Mouse (Mus musculus): ENCODE data around the gene Pknox2. TPM values are rescaled to one million over a fixed set of nuclear protein-coding genes. Genes with fewer than 3 reads are reported as not detected.

Gene Pknox2
- total RNA-seq, 2 experiments from 2014 or later = 29.3 to 41.2 TPM

DNA sequence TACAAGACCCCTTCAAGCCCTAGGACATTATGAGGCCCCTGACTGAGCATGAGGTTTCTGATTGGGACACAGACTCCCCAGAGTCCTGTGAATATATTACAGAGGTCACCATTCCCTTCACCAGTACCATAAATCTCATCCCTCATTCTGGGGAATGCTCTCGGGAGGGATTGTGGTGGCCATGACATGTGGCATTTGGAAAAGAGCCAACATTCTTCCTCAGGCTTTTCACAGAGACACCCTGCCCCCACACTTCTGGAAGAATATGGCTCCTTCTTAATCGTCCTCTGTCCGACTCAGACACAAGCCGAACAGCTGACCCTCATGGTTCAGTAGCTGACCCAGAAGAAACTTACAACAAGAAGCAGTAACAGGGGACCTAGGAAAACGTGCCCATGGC lies 139.1 kb downstream of the Pknox2 start:
- no peak for DNase-seq (ENCODE audit: extremely low spot score in 1 of 2, low spot score in 1 of 2)

DNA sequence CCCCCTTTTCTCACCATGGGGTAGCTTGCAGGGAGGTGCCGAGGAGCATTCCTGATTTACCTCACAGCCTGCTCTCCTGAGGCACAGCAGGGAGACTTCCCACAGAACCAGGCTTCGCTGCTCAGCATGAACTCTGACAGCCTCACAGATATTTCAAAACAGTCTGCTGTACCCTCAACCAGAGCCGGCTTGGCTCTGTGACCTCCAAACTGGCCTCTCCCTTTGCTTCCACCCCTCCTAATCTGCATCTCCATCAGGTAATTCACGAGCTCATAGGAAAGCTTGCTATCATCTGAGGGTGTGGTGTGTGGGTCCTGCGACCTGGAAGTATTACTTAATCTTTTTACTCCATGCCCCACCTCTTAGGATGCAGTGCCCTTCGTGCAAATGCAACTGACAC lies 142.5 kb downstream of the Pknox2 start:
- DNase-seq (ENCODE audit: extremely low spot score in 1 of 2, low spot score in 1 of 2) = no peak

DNA sequence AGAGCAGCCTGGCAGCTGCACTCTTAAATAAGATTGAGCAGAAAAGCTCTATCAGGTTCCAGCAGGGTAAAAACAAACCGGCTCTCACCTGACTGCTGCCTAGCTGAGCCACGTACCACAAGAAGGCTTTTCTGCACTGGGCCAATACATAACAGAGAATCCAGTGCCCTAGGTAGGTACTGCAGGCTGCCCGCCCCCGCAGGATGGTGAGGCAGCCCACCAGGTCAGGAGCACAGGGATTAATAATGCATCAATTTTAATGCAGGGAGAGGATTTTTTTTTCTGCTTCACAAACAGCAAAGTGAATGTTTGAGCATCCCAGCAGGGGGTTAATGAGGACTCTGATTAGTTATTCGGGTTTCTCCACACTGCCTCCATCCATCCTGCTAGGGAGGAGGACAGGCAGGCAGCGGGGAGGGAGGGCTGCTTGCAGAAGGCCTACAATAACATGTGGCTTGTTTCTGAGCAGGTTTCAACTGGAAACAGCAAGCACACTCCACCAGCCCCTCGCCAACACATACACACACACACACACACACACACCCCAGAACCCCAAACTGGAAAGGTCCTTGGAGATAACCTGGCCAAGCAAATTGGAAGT lies 145.2 kb downstream of the Pknox2 start:
- no peak for DNase-seq (ENCODE audit: extremely low spot score in 1 of 2, low spot score in 1 of 2)

DNA sequence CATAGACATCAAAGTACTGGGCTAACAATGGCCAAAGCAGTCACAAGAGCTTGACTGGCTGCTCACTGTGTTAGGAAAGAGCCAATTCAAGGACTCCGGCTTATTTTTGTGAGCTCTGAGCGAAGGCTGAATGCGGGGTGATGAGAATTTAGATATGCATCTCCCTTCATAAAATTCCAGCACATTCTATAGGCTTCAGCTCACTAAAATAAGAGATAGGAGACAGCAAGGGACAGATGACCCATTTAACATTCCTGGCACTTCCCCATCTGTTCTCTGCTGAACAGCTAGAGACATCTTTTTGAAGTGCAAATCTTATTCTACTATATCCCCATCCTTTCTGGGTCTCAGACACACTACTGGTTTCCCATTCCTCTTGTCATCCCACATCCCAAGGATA lies 147.8 kb downstream of the Pknox2 start:
- DNase-seq (ENCODE audit: extremely low spot score in 1 of 2, low spot score in 1 of 2) = no peak

DNA sequence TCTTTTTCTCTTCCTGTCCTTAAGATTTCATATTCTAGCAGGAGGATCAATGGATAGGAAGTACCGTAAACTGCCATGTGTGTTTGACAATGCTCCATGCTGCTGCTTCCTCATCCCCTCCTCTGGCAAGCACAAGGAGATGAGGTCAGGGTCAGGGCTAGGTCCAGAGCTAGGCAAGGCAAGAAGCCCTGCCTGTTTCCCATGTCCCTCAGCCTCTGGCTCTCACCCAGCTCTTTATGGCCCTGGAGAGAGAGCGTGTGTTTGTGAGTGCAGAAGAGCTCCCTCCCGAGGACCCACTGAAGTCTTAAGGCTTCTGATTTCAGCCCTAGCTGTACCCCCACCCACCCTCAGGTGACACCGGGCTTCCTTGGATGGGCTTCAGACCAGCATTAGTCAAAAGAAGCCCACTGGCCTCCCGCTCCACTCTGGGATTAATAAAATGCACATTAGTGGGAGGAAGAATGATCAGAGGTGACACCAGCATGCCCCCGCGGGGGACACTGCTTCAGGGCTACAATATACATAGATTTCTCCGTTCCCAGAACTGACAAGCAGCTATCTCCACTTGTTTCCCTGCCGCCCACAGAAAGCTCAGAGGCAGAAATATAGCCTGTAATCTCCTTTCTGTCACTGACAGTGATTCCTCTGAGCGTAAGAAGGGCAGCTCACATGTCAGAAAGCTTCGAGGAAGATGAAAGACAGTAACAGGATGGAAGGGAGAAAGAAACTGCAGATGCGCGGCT lies 156.4 kb downstream of the Pknox2 start:
- DNase-seq (ENCODE audit: extremely low spot score in 1 of 2, low spot score in 1 of 2) = no peak

DNA sequence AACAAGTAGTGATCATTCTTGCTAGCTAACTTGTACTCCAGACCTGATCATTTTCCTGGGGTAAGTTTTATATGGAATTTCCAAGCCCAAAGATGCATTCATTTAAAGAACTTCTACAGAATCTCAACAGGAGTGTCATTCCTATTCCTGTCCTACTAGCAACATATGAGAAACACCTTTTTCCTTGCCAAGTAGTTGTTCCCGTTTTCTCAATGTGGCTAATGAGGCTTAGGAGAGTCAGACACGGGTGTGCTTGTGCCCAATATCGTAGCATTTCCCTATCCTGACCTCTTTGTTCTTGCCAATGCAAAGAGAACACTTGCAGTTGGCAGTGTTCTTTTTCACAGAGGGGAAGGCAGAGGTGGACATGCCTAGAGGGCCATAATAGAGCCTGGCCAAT lies 157.2 kb downstream of the Pknox2 start:
- DNase-seq (ENCODE audit: extremely low spot score in 1 of 2, low spot score in 1 of 2) = no peak

- no peak for DNase-seq (ENCODE audit: extremely low spot score in 1 of 2, low spot score in 1 of 2)
These were observed 162.0 kb downstream of the Pknox2 start for GRCm38 (mm10) chr9:36985233-36985632.

DNA sequence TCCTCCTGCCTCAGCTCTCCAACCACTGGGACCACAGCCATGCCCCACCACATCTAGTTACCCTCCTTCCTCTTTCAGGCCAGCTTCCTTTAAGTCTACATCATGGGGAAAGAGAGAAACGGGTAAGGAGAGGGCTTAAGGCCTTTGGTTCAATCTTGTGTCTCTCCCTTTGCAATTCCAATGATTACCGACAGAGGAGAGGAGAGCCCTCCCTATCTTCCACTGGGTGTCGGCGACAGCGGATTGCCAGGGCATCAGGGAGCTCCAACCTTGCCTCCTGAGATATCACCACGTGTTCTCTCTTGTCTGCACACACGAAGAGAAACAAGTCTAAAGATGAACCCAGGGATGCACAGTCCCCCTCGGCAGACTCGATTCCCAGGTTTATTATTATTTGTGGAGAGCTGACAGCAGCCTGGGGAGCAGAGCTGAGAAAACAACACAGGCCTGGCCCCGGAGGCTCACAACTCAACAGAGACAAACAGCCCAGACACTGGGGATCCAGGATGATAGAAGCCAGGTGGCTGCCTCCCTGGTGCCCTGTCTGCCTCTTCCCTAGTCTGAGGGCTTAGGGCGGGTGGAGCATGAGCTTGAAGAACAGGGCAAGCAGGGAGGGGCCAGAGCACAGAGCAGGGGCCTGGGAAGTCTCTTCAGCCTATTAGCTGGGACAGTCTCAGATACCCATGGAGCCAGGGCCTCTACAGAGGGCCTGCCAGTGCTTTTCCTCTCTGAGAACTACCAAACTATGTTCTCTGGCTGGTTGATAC lies 170.4 kb downstream of the Pknox2 start:
- no peak for DNase-seq (ENCODE audit: extremely low spot score in 1 of 2, low spot score in 1 of 2)

- DNase-seq (ENCODE audit: extremely low spot score in 1 of 2, low spot score in 1 of 2) = peak in 1 of 2 experiments; percentile 64
These were observed 173.6 kb downstream of the Pknox2 start for GRCm38 (mm10) chr9:36973486-36974227.

- no peak for DNase-seq (ENCODE audit: extremely low spot score in 1 of 2, low spot score in 1 of 2)
These were observed 175.1 kb downstream of the Pknox2 start for GRCm38 (mm10) chr9:36972089-36972488.

GRCm38 (mm10) chr9:36971066-36971465 lies 176.1 kb downstream of the Pknox2 start:
- DNase-seq (ENCODE audit: extremely low spot score in 1 of 2, low spot score in 1 of 2) = no peak

DNA sequence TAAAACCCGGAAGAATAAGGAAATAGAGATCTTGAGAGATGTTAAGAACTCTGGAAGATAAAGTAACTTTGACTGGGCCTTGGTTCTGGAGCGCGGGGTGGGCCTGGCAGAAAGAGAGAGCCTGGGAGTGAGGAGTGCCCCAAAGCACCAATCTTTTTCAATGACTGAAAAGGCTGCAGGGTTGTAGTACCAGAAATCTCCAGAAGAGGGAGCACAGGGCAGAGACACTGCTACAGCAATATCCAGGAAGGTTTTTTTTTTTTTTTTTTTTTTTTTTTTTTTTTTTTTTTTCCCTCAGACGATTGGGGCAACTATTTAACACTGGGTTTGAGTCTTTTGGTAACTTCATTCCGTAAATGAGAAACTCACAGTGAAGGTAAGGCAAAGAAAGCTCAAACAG lies 176.6 kb downstream of the Pknox2 start:
- DNase-seq (ENCODE audit: extremely low spot score in 1 of 2, low spot score in 1 of 2) = peak; percentile 74 to 97

DNA sequence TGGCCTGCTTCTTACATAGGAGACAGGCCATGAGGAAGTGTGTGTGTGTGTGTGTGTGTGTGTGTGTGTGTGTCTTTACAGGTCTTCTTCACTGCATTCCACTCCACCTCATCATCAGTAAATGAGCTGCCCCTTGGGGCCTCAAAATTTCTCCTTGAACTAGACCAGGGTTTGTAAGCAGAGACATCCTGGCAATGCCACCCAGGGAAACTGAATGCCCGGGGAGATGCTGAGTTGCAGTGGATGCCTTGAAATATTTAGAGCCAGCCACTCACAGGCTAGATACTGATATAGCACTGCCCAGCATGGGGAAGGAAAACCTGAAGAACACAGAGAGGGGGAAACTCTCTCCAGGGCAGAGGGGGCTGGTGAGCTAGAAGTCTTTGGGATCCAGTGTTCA lies 178.1 kb downstream of the Pknox2 start:
- DNase-seq (ENCODE audit: extremely low spot score in 1 of 2, low spot score in 1 of 2) = no peak

- DNase-seq (ENCODE audit: extremely low spot score in 1 of 2, low spot score in 1 of 2) = peak in 1 of 2 experiments; percentile 44
These were observed 178.5 kb downstream of the Pknox2 start for GRCm38 (mm10) chr9:36968713-36969112.

DNA sequence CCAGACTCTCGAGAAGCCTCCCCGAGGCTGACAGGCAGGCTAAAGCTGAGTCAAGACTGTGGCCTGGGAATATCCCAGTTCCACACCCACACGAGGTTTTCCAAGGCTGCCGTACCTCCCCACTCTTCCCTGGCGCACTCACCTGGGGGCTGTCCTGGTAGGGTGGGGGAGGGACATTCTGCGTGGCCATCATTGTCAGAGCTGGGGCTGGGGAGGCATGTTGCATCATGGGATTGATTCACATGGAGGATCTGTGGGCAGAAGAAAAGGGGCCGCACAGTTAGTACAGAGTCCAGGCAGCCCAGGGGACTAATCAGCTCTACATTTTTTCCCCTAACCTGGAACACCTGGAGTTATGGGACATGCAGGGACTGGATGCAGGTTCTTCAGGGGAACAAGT lies 179.0 kb downstream of the Pknox2 start:
- no peak for DNase-seq (ENCODE audit: extremely low spot score in 1 of 2, low spot score in 1 of 2)

GRCm38 (mm10) chr9:36965720-36966119 lies 181.5 kb downstream of the Pknox2 start:
- peak in 1 of 2 experiments; percentile 55 for DNase-seq (ENCODE audit: extremely low spot score in 1 of 2, low spot score in 1 of 2)

- DNase-seq (ENCODE audit: extremely low spot score in 1 of 2, low spot score in 1 of 2) = no peak
These were observed 183.0 kb downstream of the Pknox2 start for GRCm38 (mm10) chr9:36964230-36964629.

GRCm38 (mm10) chr9:36963512-36963911 lies 183.7 kb downstream of the Pknox2 start:
- DNase-seq (ENCODE audit: extremely low spot score in 1 of 2, low spot score in 1 of 2) = no peak

- DNase-seq (ENCODE audit: extremely low spot score in 1 of 2, low spot score in 1 of 2) = no peak
These were observed 185.3 kb downstream of the Pknox2 start for GRCm38 (mm10) chr9:36961874-36962273.

DNA sequence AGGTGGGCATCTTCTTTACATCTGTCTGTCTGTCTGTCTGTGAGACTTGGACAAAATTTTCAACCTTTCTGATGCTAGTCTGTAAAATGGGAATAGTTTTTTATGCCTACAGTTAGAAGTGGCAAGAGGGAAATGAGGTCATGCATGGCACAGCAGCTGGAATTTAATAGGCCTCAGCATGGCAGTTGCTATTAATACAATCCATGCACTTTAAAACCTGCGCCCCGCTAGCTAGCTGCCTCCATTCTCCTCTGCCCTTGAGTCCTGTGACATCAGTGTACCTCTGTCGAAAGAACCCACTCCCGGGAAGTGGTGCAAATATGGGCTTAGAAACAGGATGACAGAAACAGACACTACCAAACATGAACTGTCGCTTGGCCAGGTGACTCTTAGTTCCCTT lies 186.1 kb downstream of the Pknox2 start:
- no peak for DNase-seq (ENCODE audit: extremely low spot score in 1 of 2, low spot score in 1 of 2)

- no peak for DNase-seq (ENCODE audit: extremely low spot score in 1 of 2, low spot score in 1 of 2)
These were observed 196.1 kb downstream of the Pknox2 start for GRCm38 (mm10) chr9:36951133-36951484.

Data from layer of hippocampus, postnatal 25 days (tissue).